Mouse (Mus musculus) intestine, embryonic 15.5 days (tissue): ENCODE measurements around the gene Fsd2. TPM values are rescaled to one million over a fixed set of nuclear protein-coding genes. Genes with fewer than 3 reads are reported as not detected.

Experiments
- ATAC-seq: fragments of 200-750 bp; cut with Nextera tagmentation; 2 replicates; pipeline ENCODE4 v1.8.0; 2017; ENCODE audit warnings: moderate TSS enrichment, moderate library complexity
- H3K27ac ChIP-seq: fragments of 300-500 bp; sonication (generic); 2 replicates; pipeline ENCODE4 v1.5.1; 2015; ENCODE audit warnings: mild to moderate bottlenecking, inconsistent platforms
- H3K27me3 ChIP-seq: fragments of 300-500 bp; sonication (generic); replicated peaks from 2 replicates; pipeline ENCODE4 v1.6.1; 2015; ENCODE audit warnings: inconsistent platforms
- H3K36me3 ChIP-seq: fragments of 300-500 bp; sonication (generic); 2 replicates; pipeline ENCODE4 v1.6.1; 2015; ENCODE audit warnings: inconsistent platforms
- H3K4me1 ChIP-seq: fragments of 300-500 bp; sonication (generic); replicated peaks from 2 replicates; pipeline ENCODE4 v1.6.1; 2015; ENCODE audit warnings: inconsistent platforms
- H3K4me2 ChIP-seq: fragments of 300-500 bp; sonication (generic); replicated peaks from 2 replicates; pipeline ENCODE4 v1.6.1; 2015; ENCODE audit warnings: mild to moderate bottlenecking, inconsistent platforms
- H3K4me3 ChIP-seq: fragments of 300-500 bp; sonication (generic); replicated peaks from 2 replicates; pipeline ENCODE4 v1.5.1; 2015; ENCODE audit warnings: inconsistent platforms
- H3K9ac ChIP-seq: fragments of 300-500 bp; sonication (generic); 2 replicates; pipeline ENCODE4 v1.6.1; 2015; ENCODE audit warnings: inconsistent platforms
- H3K9me3 ChIP-seq: fragments of 300-500 bp; sonication (generic); 2 replicates; pipeline ENCODE4 v1.6.1; 2016; ENCODE audit warnings: inconsistent platforms
- WGBS: fragments of 180-500 bp; shearing (Covaris S2); methylation state at CpG from one replicate; pipeline ENCODE4 v1.1.7; 2015; 5-methylcytosine and 5-hydroxymethylcytosine counted together
- polyA plus RNA-seq: library from polyadenylated mRNA; unstranded; fragments of >200 nt; fragmentation: Nextera tagmentation; extraction: Ambion mirVana; gene quantifications from 2 replicates; pipeline ENCODE4 v1.2.1, GENCODE M21; 2015

Fsd2 gene
- polyA plus RNA-seq, result 0.10 and 0.15 TPM in 2 replicates

- Histone ChIP-seq H3K9ac (no peak within 1 kb of the TSS), H3K9me3 (no peaks in the 10 kb centered on the region), H3K36me3 (no peaks in the 10 kb centered on the region), H3K27ac (no peak within 1 kb of the TSS), H3K4me3 (no peak within 1 kb of the TSS), H3K27me3 (no peaks in the 10 kb centered on the region), H3K4me1 (no peaks in the 10 kb centered on the region), H3K4me2 (no peak within 1 kb of the TSS)
- 80% methylated on average over 9 of the region's 9 CpGs for WGBS
- no peak for ATAC-seq
Measured at GRCm38 (mm10) chr7:81566892-81567291, at the start of gene Fsd2. TSS of gene Fsd2 (minus strand) at chr7:81566944.

DNA sequence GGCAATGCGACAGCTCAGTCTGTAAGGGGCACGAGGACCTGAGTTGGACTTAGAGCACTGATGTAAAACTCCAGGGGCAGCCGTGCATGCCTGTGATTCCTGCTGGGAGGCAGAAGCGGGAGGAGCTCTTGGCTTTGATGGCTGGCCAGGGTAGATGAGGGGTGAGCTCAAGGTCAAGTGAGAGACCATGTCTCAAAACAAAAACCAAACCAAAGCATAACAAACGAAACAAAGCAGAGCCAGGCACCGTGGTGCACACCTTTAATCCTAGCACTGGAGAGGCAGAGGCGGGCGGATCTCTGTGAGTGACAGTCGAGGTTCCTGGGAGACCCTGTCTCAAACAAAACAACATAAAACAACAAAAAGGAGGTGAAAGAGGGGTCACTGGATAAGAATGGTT lies 48.3 kb upstream of the Fsd2 start:
- no peak for ATAC-seq
- H3K4me3 ChIP-seq, result no peak overlapping the region
- H3K4me2 ChIP-seq, result no peak overlapping the region
- no peak overlapping the region for H3K9ac ChIP-seq
- 78% methylated on average over 9 of the region's 9 CpGs for WGBS
- H3K27me3 ChIP-seq, result no peaks in the 10 kb centered on the region
- H3K27ac ChIP-seq, result no peak overlapping the region
- no peaks in the 10 kb centered on the region for H3K36me3 ChIP-seq
- H3K9me3 ChIP-seq, result no peaks in the 10 kb centered on the region
- H3K4me1 ChIP-seq, result no peaks in the 10 kb centered on the region

- H3K4me2 ChIP-seq, result no peak overlapping the region
- 90% methylated on average over 13 of the region's 13 CpGs for WGBS
- H3K4me3 ChIP-seq, result no peak overlapping the region
- H3K27me3 ChIP-seq, result no peaks in the 10 kb centered on the region
- H3K27ac ChIP-seq, result no peak overlapping the region
- H3K9me3 ChIP-seq, result no peaks in the 10 kb centered on the region
- no peaks in the 10 kb centered on the region for H3K36me3 ChIP-seq
- ATAC-seq, result no peak
- H3K4me1 ChIP-seq, result no peaks in the 10 kb centered on the region
- no peak overlapping the region for H3K9ac ChIP-seq
Measured at GRCm38 (mm10) chr7:81612856-81613635, 46.3 kb upstream of the Fsd2 start.

DNA sequence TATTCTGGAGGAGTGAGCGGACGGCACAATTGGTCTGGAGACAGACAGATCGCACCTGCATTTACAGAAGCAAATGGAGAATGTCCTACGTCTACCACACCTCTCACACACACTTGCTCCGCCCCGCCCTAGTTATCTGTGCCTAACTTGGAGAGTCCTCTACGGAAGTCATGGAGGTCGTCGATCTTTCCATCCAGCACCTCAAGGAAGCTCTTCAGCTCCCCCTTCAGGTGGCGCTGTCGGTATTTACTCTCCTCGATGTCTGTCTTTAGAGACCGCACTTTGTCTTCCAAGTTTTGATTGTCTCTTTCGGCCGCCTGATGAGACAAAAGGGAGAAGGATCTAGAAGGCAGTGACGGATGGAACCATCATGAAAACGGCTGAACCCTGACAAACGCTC lies 43.4 kb upstream of the Fsd2 start:
- H3K4me3 ChIP-seq, result no peak overlapping the region
- 61% methylated on average over 18 of the region's 18 CpGs for whole genome bisulfite sequencing
- H3K9ac ChIP-seq, result no peak overlapping the region
- no peaks in the 10 kb centered on the region for H3K9me3 ChIP-seq
- H3K27me3 ChIP-seq, result no peaks in the 10 kb centered on the region
- H3K4me1 ChIP-seq, result no peaks in the 10 kb centered on the region
- no peaks in the 10 kb centered on the region for H3K36me3 ChIP-seq
- no peak for ATAC-seq
- H3K4me2 ChIP-seq, result no peak overlapping the region
- no peak overlapping the region for H3K27ac ChIP-seq

DNA sequence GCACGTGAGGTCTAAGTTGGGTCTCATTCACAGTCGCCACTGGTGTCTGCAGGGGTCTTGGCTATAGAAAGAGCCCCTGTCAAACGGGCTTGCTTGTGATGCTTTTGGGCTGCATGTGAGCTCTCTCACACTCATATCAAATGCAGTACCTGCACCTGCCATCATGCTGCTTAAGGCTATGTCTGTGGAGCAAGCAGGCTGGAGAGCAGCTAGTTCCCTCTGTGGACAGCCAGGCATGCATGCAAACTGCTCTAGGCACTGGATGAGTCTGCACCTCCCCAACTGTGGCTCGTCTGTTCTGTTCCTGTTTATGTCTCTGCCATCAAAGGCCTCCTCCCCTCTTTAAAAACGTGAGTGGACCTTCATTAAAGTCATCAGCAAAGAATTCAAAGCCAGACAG lies 39.7 kb upstream of the Fsd2 start:
- whole genome bisulfite sequencing, result 54% methylated on average over 5 of the region's 5 CpGs
- Histone ChIP-seq H3K4me1 (no peaks in the 10 kb centered on the region), H3K9ac (no peak overlapping the region), H3K4me2 (no peak overlapping the region), H3K4me3 (no peak overlapping the region), H3K36me3 (no peaks in the 10 kb centered on the region), H3K9me3 (no peaks in the 10 kb centered on the region), H3K27me3 (no peaks in the 10 kb centered on the region), H3K27ac (no peak overlapping the region)
- no peak for ATAC-seq

GRCm38 (mm10) chr7:81605489-81605888 lies 38.7 kb upstream of the Fsd2 start:
- Histone ChIP-seq H3K4me2 (no peak overlapping the region), H3K27me3 (no peaks in the 10 kb centered on the region), H3K9ac (no peak overlapping the region), H3K4me1 (no peaks in the 10 kb centered on the region), H3K4me3 (no peak overlapping the region), H3K9me3 (no peaks in the 10 kb centered on the region), H3K36me3 (no peaks in the 10 kb centered on the region), H3K27ac (no peak overlapping the region)
- WGBS, result 79% methylated on average over 4 of the region's 4 CpGs
- no peak for ATAC-seq

DNA sequence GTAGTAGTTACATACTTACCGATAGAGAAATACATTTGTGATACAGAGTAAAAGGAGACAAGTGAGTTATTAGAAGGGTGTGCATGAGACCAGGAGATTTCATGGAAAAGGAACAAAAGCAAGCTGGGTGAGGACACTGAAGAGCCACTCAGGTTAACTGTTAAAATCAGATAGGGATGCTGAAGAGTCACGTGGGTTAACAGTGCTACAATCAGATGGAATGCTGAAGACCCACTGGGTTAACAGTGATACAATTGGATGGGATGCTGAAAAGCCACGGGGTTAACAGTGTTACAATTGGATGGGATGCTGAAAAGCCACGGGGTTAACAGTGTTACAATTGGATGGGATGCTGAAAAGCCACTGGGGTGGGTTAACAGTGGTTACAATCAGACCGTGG lies 38.2 kb upstream of the Fsd2 start:
- H3K4me2 ChIP-seq, result no peak overlapping the region
- H3K4me1 ChIP-seq, result 0 out of 2 replicates have a peak, but pooled peaks cover 2% of the 10 kb centered on the region
- no peak for ATAC-seq
- H3K4me3 ChIP-seq, result no peak overlapping the region
- no peaks in the 10 kb centered on the region for H3K27me3 ChIP-seq
- no peak overlapping the region for H3K27ac ChIP-seq
- no peaks in the 10 kb centered on the region for H3K9me3 ChIP-seq
- WGBS, result 84% methylated on average over 5 of the region's 5 CpGs
- no peak overlapping the region for H3K9ac ChIP-seq
- H3K36me3 ChIP-seq, result no peaks in the 10 kb centered on the region

GRCm38 (mm10) chr7:81599379-81600280 lies 32.9 kb upstream of the Fsd2 start:
- Histone ChIP-seq H3K36me3 (peaks cover 19% of the 10 kb centered on the region), H3K9me3 (no peaks in the 10 kb centered on the region), H3K4me3 (no peak overlapping the region), H3K4me1 (0 out of 2 replicates have a peak, but pooled peaks cover 3% of the 10 kb centered on the region), H3K4me2 (no peak overlapping the region), H3K27me3 (no peaks in the 10 kb centered on the region), H3K27ac (no peak overlapping the region), H3K9ac (no peak overlapping the region)
- peak; percentile 72 for ATAC-seq
- WGBS, result 60% methylated on average over 8 of the region's 8 CpGs

- H3K27ac ChIP-seq, result no peak overlapping the region
- H3K9ac ChIP-seq, result no peak overlapping the region
- ATAC-seq, result peak; percentile 56
- H3K4me2 ChIP-seq, result no peak overlapping the region
- H3K4me3 ChIP-seq, result no peak overlapping the region
- no peaks in the 10 kb centered on the region for H3K9me3 ChIP-seq
- H3K27me3 ChIP-seq, result no peaks in the 10 kb centered on the region
- peaks cover 26% of the 10 kb centered on the region for H3K36me3 ChIP-seq
- 0 out of 2 replicates have a peak, but pooled peaks cover 3% of the 10 kb centered on the region for H3K4me1 ChIP-seq
- WGBS, result 96% methylated on average over 1 of the region's 1 CpGs
Measured at GRCm38 (mm10) chr7:81597660-81598059, 30.9 kb upstream of the Fsd2 start.

DNA sequence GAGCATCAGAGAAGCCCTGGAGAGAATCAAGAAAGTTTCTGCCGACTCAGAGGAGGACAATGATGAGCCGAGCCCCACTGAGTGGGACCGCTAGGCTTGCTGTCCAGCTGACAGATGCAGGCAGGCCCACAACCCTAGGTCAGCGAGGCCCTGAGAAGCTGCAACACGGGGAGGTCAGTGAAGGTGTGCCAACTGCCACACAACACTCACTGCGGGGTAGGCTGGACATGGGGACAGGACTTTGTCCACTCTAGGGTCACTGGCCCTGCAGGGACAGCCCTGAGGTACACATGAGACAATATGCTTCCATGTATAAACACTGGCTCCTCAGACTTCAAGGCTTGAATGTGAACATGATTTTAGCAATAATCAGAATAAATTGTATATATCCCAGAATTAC lies 29.3 kb upstream of the Fsd2 start:
- Histone ChIP-seq H3K27me3 (no peaks in the 10 kb centered on the region), H3K4me3 (no peak overlapping the region)
- 87% methylated on average over 6 of the region's 6 CpGs for WGBS

DNA sequence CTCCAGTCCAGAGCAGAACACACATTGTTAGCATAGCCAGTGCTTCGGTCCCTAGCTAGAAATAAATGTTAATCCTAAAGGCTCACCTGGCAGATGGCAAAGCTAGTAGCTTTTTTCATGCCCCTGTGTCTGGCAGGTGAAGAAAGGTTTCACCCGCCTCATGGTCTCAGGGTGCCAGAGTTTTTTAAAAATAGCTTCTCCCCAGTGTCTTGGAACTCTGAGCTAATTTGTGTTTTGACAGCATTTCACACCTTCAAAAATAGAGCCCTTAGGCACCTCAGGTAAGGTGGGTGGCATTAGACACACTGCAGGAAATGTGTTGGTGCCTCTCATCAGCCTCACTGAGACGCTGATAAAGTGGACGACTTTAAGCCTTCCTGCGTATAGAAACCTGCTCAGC lies 28.3 kb upstream of the Fsd2 start:
- H3K27me3 ChIP-seq, result no peaks in the 10 kb centered on the region
- no peak overlapping the region for H3K9ac ChIP-seq
- WGBS, result 74% methylated on average over 5 of the region's 5 CpGs
- H3K4me3 ChIP-seq, result no peak overlapping the region
- H3K27ac ChIP-seq, result no peak overlapping the region
- H3K9me3 ChIP-seq, result no peaks in the 10 kb centered on the region
- no peak for ATAC-seq
- 0 out of 2 replicates have a peak, but pooled peaks cover 1% of the 10 kb centered on the region for H3K4me1 ChIP-seq
- peaks cover 32% of the 10 kb centered on the region for H3K36me3 ChIP-seq
- no peak overlapping the region for H3K4me2 ChIP-seq

More for the DNA sequence above, 29.3 kb upstream of the Fsd2 start:
- ATAC-seq, result no peak
- 0 out of 2 replicates have a peak, but pooled peaks cover 3% of the 10 kb centered on the region for H3K4me1 ChIP-seq
- H3K9ac ChIP-seq, result no peak overlapping the region
- peaks cover 32% of the 10 kb centered on the region for H3K36me3 ChIP-seq
- no peaks in the 10 kb centered on the region for H3K9me3 ChIP-seq
- H3K27ac ChIP-seq, result no peak overlapping the region
- no peak overlapping the region for H3K4me2 ChIP-seq

DNA sequence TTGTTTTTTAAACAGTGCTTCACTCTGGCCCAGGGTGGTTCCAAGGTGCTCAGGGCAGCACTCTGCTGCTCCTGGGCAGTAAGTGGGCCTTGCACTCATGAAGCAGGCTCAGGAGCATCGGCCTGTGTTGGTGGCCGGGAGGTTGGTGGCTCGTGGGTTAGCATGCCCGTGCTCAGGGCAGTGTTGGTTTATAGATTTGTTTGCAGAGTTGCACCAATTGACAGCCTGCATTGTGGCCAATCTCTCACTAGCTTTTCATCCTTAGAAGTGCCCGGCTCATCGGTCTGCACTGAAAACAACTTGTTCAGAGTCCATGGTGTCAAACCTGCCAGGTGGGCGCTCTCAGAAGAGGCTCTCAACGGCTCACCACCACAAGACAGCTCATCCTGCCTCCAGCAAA lies 26.6 kb upstream of the Fsd2 start:
- WGBS, result 86% methylated on average over 8 of the region's 8 CpGs
- no peaks in the 10 kb centered on the region for H3K4me1 ChIP-seq
- H3K27me3 ChIP-seq, result no peaks in the 10 kb centered on the region
- no peak overlapping the region for H3K4me2 ChIP-seq
- no peak for ATAC-seq
- H3K36me3 ChIP-seq, result peaks cover 32% of the 10 kb centered on the region
- no peak overlapping the region for H3K27ac ChIP-seq
- H3K4me3 ChIP-seq, result no peak overlapping the region
- H3K9me3 ChIP-seq, result no peaks in the 10 kb centered on the region
- no peak overlapping the region for H3K9ac ChIP-seq
